Mouse (Mus musculus): ENCODE results near the gene Map10. TPM values are rescaled to one million over a fixed set of nuclear protein-coding genes. Genes with fewer than 3 reads are reported as not detected.
A peak's percentile ranks its signal among the peaks of the same experiment; 100 is the strongest.

The Map10 gene
- total RNA-seq, 4 experiments from 2014 or later = 2.7 to 3.5 (median 3.3) TPM

- no peak for DNase-seq (ENCODE audit: low spot score in 2 of 2)
Observed at GRCm38 (mm10) chr8:125709171-125709570, 39.6 kb downstream of the Map10 start.

- no peak for DNase-seq (ENCODE audit: low spot score in 2 of 2)
Observed at GRCm38 (mm10) chr8:125711514-125711913, 41.9 kb downstream of the Map10 start.

- DNase-seq (ENCODE audit: low spot score in 2 of 2) = no peak
Observed at GRCm38 (mm10) chr8:125716211-125716610, 46.6 kb downstream of the Map10 start.

GRCm38 (mm10) chr8:125716613-125717012, 47.0 kb downstream of the Map10 start:
- DNase-seq (ENCODE audit: low spot score in 2 of 2) = no peak

GRCm38 (mm10) chr8:125718914-125719313, 49.3 kb downstream of the Map10 start:
- no peak for DNase-seq (ENCODE audit: low spot score in 2 of 2)

GRCm38 (mm10) chr8:125722675-125723074, 53.1 kb downstream of the Map10 start:
- DNase-seq (ENCODE audit: low spot score in 2 of 2) = peak; percentile 20 to 31

Other genes with a start within 250 kb of the Map10 start
- gene Sipa1l2, start 100.0 kb upstream of the Map10 start, total RNA-seq (2022) = 1 to 10 TPM; 3.9 to 5.4 (median 4.5) TPM
- gene Ntpcr, start 60.1 kb downstream of the Map10 start, total RNA-seq (2022) = 10 to 100 TPM; 10.1 to 13.7 (median 11.4) TPM
- gene Pcnx2, start 228.5 kb downstream of the Map10 start, total RNA-seq (2022) = under 1 TPM; 0.24 to 0.51 (median 0.38) TPM
- gene Map3k21, start 240.6 kb downstream of the Map10 start, total RNA-seq (2022) = under 1 TPM; 0.05 to 0.20 (median 0.08) TPM

Measured in gastrocnemius, adult 8-10 months (tissue).